Mouse (Mus musculus): Measurements from ENCODE around the gene Vmn2r2. TPM values are rescaled to one million over a fixed set of nuclear protein-coding genes. Genes with fewer than 3 reads are reported as not detected.

The Vmn2r2 gene
- polyA plus RNA-seq (2017; shearing (Covaris generic)): 0.07 TPM

GRCm38 (mm10) chr3:64141878-64142508, at the start of gene Vmn2r2:
Vmn2r2 (minus strand) TSS chr3:64141928.

GRCm38 (mm10) chr3:64081247-64081646, 60.5 kb downstream of the Vmn2r2 start, which contains the start of gene Vmn2r1:
Vmn2r1 (plus strand) TSS chr3:64081547.

Other genes starting within 250 kb of the Vmn2r2 start
- not detected for gene Plch1, start 242.5 kb downstream of the Vmn2r2 start, polyA plus RNA-seq (2017; shearing (Covaris generic))
- 8.1 TPM for gene E130311K13Rik, start 212.5 kb downstream of the Vmn2r2 start, polyA plus RNA-seq (2017; shearing (Covaris generic))
- 17.0 TPM for gene Slc33a1, start 177.2 kb downstream of the Vmn2r2 start, polyA plus RNA-seq (2017; shearing (Covaris generic))
- gene Gmps, start 165.8 kb downstream of the Vmn2r2 start, polyA plus RNA-seq (2017; shearing (Covaris generic)): 28.9 TPM
- not detected for gene Vmn2r1, start 60.4 kb downstream of the Vmn2r2 start, polyA plus RNA-seq (2017; shearing (Covaris generic))
- gene Vmn2r3, start 147.8 kb upstream of the Vmn2r2 start, polyA plus RNA-seq (2017; shearing (Covaris generic)): 0.04 TPM